Mouse (Mus musculus): ENCODE results near the gene Sbds.

The Sbds gene

DNA sequence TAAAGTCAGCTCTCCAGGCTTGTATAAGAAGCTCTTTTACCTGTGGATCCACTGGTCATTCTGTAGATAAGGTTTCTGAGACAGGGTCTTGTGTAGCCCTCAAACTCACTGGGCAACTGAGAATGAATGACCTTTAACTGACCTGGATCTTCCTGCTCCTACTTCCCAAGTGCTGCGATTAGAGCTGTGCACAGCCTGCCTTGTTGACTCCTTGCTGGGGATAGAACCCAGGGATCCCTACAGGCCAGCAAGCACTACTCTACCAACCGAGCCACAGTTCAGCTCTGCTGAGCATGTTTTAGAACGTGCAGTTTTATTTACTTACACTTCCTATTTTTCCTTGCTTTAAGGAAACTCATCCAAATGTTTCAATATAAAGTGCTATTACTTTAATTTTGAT lies 57.9 kb downstream of the Sbds start:
- no peak for DNase-seq

DNA sequence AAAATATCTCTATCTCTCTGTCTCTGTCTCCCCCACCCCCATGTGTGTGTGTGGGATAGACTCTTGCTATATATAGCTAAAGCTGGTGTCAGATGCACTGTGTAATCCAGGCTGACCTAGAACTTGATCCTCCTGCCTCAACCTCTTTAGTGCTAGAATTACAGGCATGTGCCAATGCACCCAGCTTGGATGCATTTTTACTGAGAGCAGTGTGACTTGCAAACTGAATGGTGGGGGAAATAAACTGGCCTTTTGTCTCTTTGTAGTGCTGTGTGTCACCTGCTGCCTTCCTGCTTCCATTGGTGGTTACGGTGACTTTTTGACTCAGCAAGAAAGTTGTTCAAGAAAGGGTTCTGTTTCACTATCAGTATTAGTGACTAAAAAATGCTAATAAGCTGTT lies 59.0 kb downstream of the Sbds start:
- DNase-seq = no peak
